Mouse (Mus musculus) heart, postnatal 14 days (tissue): ENCODE data around the gene Tspo. TPM values are rescaled to one million over a fixed set of nuclear protein-coding genes. Genes with fewer than 3 reads are reported as not detected.

Experiments
- DNase-seq, 2 experiments: peaks; one replicate each; pipeline ENCODE4 v3.0.0; 2021 to 2022
- intact Hi-C: fragments of 180-260 bp; cut with DNase I; formaldehyde crosslinking; loops from one replicate; pipeline ENCODE4 v1.15.1; 2025
- total RNA-seq, 2 experiments: library from RNA; stranded (reverse); gene quantifications; 2 replicates each; pipeline ENCODE4 v1.2.3; 2021

Gene Tspo
- total RNA-seq, 2 experiments from 2014 or later: 64.8 to 66.0 TPM

DNA sequence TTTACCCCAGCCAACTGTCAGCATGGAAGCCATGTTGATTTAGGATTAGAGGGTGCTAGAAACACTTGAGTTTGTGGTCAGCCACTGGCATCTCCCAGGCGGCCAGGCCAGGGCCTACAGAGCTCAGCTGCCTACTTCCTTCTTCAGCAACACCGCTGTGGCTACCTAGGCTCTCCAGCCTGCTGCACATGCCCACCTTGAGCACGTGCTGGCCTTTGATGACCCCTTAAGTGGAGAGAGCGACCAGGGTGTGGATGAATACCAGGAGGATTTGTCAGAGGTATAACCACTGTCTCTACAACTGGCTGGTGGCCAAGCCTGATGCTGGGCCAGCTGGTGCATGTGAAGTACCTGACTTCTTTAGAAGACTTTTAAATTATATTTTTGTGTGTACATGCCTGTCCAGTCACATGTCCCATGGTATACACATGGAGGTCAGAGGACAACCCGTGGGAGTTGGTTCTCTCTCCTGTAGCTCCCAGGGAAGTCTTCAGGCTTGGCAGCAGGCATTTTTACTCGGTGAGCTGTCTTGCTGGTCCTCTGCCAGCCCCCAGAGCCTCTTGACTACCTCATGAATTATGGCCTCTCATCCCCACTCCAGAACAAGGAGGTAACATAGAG, 11.4 kb downstream of the Tspo start:
- intact Hi-C loops: loop anchor here (5.0 kb wide), 1 partner anchor 193 kb away; no protein-coding TSS in a partner anchor
- DNase-seq: no peak

- intact Hi-C loops: loop anchor here (5.0 kb wide), 1 partner anchor 193 kb away; no protein-coding TSS in a partner anchor
- no peak for DNase-seq
These were observed 12.2 kb downstream of the Tspo start for GRCm38 (mm10) chr15:83575543-83575942.

DNA sequence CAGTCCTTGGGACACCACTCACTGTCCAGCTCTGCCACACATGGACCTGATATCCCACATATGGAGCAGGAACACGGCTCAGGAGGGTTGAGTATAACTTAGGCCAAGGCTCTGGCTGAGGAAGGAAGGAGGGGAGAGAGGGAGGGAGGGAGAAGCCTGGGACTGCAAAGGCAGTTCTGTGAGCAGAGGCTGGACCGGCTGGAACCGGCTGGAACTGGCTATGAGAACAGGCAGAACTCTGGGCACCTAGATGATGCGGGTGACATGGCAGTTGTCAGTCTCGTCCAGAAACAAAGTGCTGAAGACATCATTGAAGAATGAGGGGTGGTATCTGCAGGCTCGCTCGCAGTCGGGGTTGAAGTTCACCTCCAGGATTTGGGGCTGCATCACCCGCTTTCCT, 13.3 kb downstream of the Tspo start:
- intact Hi-C loops: loop anchor here (5.0 kb wide), 1 partner anchor 194 kb away; no protein-coding TSS in a partner anchor

DNA sequence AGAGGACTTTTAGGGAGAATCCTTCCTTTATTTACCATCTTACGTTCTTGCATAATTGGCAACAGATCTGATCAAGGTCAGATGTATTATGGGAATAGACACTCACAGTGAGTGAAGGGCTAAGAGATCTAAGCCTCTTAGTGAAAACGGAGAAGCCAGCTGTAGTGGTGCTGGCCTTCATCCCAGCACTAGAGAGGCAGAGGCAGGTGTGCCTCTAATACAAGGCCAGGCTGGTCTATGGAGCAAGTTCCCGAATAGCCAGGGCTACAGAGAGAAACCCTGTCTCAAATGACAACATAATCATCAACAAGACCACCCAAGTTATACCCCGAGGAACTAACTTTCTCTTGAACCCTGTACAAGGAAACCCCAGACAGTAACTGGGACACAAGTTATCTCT, 19.5 kb downstream of the Tspo start:
- intact Hi-C loops: no loop called here
- no peak for DNase-seq

More for the DNA sequence above, 13.3 kb downstream of the Tspo start:
- DNase-seq: no peak

GRCm38 (mm10) chr15:83583419-83584156, 20.2 kb downstream of the Tspo start:
- peak; percentile 40 to 69 for DNase-seq
- intact Hi-C loops: no loop called here

- DNase-seq: no peak
- intact Hi-C loops: no loop called here
These were observed 21.4 kb downstream of the Tspo start for GRCm38 (mm10) chr15:83584741-83585220.

DNA sequence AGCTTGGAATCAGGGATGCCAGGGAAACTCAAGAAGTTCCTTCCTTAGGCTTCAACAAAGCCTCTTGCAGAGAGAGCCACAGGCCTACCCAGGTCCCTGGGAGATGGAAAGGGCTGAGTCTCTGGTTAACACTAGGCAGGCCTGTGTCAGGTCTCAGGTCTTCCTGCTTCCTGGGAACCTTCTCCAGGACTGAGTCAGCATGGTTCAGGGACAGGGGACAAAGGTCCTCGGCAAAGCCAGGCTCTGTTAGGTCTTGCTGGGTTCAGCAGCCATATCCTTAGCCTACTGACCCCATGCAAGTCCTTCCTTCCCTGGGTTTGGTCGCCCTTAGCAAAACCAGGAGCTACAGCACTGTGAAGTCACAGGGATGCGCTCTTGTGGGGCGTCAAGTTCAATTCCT, 27.4 kb downstream of the Tspo start:
- no peak for DNase-seq
- intact Hi-C loops: no loop called here

- intact Hi-C loops: no loop called here
- no peak for DNase-seq
These were observed 28.4 kb downstream of the Tspo start for GRCm38 (mm10) chr15:83591758-83592157.

GRCm38 (mm10) chr15:83592260-83593188, 29.1 kb downstream of the Tspo start:
- intact Hi-C loops: no loop called here
- DNase-seq: no peak

DNA sequence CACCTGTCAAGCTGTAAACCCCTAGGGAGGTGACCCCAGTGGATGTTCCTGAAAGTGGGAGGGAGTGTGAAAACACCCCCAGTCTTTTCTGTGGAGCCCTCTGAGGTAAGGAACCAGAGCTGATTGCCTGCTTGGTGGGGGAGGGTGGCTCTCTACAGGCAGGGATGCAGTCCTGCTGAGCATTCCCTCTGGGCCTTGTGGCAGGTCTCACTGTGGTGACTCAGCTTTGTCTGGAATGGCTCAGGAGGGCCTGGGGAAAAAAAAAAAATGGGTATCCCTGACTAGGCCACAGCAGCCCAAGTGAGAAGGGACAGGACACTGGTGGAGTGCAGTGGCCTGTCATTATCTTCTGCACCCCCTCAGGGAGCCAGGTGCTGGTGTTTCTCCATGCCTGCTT, 29.8 kb downstream of the Tspo start:
- intact Hi-C loops: no loop called here
- no peak for DNase-seq

- intact Hi-C loops: no loop called here
- no peak for DNase-seq
These were observed 30.5 kb downstream of the Tspo start for GRCm38 (mm10) chr15:83593702-83594512.

- intact Hi-C loops: no loop called here
- peak; percentile 95 for DNase-seq
These were observed 31.3 kb downstream of the Tspo start, which contains the start of gene Ttll12 for GRCm38 (mm10) chr15:83594513-83595363. Gene Ttll12 (minus strand): TSS chr15:83595157.

GRCm38 (mm10) chr15:83595364-83595711, 31.9 kb downstream of the Tspo start:
- DNase-seq: no peak
- intact Hi-C loops: no loop called here

DNA sequence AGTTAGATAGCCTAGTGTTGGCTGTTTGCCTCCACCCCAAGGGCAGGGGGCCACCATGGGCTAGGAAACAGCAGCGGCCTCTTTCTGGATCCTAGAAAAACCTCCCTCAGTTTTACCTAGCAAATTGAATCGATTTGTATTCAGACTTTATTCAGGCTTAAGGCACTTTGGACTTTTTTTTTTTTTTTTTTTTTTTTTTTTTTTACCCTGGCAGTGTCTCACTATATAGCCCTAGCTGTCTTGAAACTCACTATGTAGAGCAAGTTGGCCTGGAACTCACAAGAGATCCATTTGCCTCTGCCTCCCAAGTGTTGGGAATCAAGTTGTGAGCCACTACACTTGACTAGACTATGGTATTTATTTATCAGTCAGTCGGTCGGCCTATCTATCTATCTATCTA, 33.4 kb downstream of the Tspo start:
- intact Hi-C loops: no loop called here
- DNase-seq: no peak

GRCm38 (mm10) chr15:83601185-83601584, 37.8 kb downstream of the Tspo start:
- no peak for DNase-seq
- intact Hi-C loops: loop anchor here (5.0 kb wide), 1 partner anchor 34 kb away; no protein-coding TSS in a partner anchor

DNA sequence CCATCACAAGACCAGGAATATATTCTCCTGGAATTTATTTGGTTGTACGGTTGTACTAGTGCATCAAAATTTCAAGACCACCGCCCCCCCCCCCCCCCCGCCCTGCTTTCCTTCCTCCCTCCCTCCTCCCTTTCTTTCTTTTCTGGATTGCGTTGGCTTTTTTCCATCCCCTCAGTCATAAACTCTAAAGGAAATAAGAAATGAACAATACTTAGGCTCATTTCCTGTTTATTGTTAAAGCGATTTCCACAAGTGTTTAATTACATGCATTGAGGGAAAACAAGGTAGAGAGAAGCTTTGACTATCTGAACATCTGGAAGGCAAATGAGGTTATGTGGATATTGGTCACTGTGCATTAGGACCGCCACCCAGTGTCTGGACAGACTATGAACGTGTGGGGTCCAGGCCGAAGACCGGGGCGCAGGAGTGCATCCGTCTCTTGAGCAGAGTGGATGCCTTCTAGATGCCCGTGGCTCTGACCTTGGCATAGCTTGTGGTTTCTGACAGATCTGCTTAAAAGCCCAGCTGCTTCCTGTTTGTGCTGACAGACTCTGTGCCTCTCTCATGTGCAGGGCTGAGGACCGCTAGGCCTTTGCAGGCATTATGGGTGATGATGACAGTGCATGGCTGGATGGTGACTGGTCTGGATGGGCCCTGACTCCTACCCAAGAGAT, 39.1 kb downstream of the Tspo start:
- intact Hi-C loops: loop anchor here (5.0 kb wide), 1 partner anchor 35 kb away; no protein-coding TSS in a partner anchor
- DNase-seq: peak; percentile 23 to 34

DNA sequence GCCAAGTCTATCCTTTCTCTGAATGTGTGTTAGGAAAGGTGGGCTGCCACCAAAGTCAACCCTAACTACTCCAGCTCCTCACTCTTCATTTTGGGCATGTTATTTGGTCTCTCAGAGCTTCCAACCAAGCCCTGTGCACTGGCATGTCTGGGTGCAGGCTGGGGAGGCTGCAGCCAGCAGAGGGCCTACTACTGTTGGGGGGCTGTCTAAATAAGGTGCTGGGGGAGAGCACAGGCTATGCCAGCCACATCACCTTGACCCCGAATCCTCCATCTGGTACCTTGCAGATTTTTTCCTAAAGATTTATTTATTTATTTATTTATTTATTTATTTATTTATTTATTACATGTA, 39.6 kb downstream of the Tspo start:
- DNase-seq: no peak
- intact Hi-C loops: loop anchor here (5.0 kb wide), 1 partner anchor 36 kb away; no protein-coding TSS in a partner anchor

DNA sequence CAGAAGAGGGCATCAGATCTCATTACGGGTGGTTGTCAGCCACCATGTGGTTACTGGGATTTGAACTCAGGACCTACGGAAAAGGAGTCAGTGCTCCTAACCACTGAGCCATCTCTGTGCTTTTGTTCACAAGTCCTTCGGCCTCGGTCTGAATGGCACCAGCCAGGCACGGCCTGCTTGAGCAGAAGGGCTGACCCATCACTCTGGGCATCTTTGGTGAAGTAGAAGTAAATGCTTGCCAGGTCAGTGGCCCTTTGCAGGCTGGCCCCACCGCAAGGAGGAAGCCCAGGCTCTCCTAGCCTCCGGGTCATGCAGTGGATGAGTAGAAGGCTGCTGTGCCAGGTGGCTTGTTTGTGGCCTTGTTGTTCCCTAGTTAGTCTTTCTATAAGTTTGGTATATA, 40.0 kb downstream of the Tspo start:
- no peak for DNase-seq
- intact Hi-C loops: loop anchor here (5.0 kb wide), 1 partner anchor 36 kb away; no protein-coding TSS in a partner anchor
